Mouse (Mus musculus): ENCODE measurements around the gene Vangl2.

The Vangl2 gene

GRCm38 (mm10) chr1:171963613-171964012 is 64.6 kb downstream of the Vangl2 start:
- DNase-seq, result no peak

- DNase-seq, result no peak
Measured at GRCm38 (mm10) chr1:171961704-171962103, 66.5 kb downstream of the Vangl2 start.

GRCm38 (mm10) chr1:171960726-171961125 is 67.5 kb downstream of the Vangl2 start:
- DNase-seq, result no peak

GRCm38 (mm10) chr1:171957411-171957810 is 70.8 kb downstream of the Vangl2 start:
- no peak for DNase-seq

- DNase-seq, result no peak
Measured at GRCm38 (mm10) chr1:171955071-171955470, 73.2 kb downstream of the Vangl2 start.
